Mouse (Mus musculus): ENCODE results near the gene Rtbdn. TPM values are rescaled to one million over a fixed set of nuclear protein-coding genes. Genes with fewer than 3 reads are reported as not detected.

Gene Rtbdn
- polyA plus RNA-seq, 1 experiment = not detected

DNA sequence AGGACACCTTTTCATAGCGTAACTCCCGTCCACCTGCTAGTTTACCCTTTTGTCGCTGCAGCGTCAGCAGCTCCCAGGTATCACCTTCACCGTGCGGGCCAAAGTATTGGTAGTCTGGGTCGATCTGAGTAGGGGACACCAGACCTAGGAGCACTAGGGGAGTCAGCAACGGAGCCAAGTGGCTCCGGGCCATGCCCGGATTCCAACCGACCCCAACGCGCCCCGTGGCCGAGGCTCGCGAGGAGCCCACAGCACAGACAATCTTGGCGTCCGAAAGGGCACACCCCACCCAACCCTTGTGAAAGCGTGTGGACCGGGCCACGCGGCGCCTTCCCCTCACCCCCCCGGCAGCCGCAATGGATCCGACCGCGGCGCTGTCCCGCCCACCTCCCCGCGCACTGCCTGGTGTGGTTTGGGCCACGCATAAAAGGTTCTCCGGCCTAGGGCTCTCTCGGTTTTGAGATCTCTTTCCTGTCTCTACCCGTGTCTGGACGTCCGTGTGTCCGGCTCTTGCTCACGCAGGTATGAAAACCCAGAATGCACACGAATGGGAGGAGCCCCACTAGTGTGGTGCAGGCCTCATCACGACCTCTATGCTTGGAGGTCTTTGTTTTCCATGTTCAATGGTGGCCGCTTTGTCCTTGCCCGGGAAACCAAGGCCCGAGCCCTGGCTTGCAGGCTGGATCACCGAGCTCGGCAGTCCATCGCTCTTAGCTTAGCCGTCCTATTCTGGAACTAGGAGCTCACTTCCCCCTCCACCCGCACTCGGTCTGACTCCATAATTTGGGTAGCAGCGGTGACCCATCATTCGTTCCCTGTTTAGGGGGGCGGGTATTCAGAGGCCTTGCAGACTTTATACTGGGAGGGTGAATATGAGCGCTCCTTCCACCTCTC is 22.7 kb downstream of the Rtbdn start, which contains the start of the genes Gm49661, Prdx2 and Rnaseh2a:
Gm49661 (minus strand) TSS at position 193 of the 894 bp plus-strand sequence.
Prdx2 (plus strand) TSS at position 347 of the 894 bp plus-strand sequence.
Rnaseh2a (minus strand) TSS at position 527 of the 894 bp plus-strand sequence.
- no peak for TF ChIP-seq GATA1 (IDR thresholded peaks at IDR 0.05; ENCODE audit: low read length)

DNA sequence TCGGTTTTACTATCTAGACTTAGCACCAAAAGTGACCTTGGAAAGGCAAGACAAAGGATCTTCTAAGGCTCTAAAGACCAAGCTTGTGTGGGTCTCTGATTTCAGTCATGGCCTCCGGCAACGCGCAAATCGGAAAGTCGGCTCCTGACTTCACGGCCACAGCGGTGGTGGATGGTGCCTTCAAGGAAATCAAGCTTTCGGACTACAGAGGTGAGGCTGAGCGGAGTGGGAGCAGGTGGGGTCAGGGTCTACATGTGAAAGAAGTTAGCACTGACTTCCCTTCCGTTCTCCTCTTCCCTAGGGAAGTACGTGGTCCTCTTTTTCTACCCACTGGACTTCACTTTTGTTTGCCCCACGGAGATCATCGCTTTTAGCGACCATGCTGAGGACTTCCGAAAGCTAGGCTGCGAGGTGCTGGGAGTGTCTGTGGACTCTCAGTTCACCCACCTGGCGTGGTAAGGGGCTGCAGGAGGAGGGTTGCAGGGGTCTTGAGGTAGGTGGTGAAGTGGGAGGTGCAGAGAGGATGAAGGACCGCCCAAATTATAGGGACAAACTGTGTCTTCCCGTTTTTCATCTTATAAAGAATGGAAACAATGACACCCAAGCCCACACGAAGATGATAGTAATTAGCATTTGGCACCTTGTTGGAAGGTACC is 23.5 kb downstream of the Rtbdn start:
- TF ChIP-seq GATA1 (IDR thresholded peaks at IDR 0.05; ENCODE audit: low read length) = no peak

DNA sequence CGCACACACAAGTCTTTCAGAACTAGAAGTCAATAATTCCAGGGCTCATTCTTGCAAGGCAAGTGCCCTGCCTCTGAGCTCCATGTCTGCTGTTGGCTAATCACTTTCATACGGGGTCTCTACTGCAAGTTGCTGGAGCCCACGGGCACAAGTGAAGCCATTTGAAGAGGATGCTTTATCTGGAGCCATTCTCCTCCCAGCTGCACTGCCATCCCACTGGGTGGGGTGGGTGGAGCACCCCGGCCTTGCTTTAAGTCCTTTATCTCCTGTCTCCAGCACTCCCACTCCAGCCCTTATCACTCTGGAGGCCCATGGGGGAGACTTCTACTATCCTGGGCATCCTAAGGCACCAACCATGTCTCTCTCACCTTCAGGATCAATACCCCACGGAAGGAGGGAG is 24.1 kb downstream of the Rtbdn start:
- TF ChIP-seq GATA1 (IDR thresholded peaks at IDR 0.05; ENCODE audit: low read length) = peak; percentile 87

DNA sequence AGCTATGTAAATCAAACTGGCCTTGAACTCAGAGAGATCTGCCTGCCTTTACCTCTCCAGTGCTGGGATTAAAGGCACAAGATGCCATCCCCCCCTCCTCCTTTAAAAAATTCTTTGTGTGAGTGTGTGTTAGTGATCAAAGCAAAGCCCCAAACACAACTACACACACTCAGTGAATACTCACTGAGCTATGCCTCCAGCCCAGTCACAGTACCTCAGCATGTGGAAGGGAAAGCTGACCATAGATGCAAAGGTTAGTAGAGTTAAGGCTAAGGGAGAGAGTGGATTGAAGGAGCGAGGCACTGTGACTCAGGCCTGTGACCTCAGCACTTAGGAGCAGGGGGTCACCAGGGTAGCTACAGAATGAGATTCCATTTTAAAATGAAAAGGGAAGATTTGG is 26.3 kb downstream of the Rtbdn start:
- TF ChIP-seq GATA1 (IDR thresholded peaks at IDR 0.05; ENCODE audit: low read length) = no peak

DNA sequence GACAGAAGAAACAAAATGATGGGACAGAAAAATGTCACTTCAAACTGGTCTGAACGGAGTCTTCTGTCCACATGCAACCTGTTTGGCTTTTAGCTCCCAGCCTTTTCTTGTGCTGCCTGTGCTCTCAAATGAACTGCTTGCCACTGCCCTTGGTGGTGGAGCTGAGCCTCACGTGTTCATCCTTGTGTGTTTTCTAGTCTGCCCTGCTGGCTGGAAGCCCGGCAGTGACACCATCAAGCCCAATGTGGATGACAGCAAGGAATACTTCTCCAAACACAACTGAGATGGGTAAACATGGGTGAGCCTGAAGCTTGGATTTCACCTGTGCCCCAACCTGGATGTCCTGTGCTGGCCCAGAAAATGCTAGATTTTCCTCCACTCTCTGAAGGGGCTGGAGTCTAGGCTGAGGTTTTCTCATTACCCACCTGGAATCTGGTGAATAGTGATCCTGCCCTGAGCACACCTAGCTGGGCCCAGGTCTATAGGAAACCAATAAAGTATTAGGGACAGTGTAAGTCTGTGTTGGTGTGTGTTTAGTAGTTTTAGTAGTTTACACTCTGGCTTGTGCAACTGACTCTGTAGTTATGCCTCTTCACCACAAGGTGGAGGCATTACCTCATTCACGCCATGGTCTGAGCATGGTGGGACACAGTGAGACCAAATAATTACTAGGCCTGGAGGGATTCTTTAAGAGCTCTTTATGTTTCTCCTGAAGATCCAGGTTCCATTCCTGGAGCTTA is 27.2 kb downstream of the Rtbdn start:
- no peak for TF ChIP-seq GATA1 (IDR thresholded peaks at IDR 0.05; ENCODE audit: low read length)

DNA sequence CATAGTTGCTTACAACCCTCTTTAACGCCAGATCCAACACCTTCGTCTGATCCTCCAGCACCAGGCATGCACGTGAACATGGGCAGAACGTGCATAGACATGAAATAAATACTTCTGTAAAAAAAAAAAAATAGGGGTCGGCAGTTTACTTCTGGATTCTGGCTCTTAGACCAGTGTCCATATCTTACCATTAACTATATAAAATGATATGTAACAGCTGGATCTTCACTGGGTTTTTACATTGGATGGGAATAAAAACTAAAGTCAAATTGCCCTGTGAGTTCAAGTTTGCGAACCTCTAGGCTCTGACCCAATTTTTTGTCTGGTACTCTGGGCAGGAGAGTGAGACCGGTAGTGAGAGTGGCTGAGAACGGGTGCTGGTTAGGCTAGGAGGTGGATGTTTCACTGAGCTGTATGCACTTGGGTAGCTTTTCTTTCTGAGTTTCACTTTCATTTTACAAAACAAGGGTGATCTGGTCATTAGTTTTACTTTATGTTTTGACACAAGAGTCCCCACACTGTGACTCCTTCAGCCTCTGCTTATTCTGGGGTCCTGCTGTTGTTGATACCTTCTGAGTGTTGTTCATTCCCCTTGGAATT is 27.9 kb downstream of the Rtbdn start:
- TF ChIP-seq GATA1 (IDR thresholded peaks at IDR 0.05; ENCODE audit: low read length) = no peak

DNA sequence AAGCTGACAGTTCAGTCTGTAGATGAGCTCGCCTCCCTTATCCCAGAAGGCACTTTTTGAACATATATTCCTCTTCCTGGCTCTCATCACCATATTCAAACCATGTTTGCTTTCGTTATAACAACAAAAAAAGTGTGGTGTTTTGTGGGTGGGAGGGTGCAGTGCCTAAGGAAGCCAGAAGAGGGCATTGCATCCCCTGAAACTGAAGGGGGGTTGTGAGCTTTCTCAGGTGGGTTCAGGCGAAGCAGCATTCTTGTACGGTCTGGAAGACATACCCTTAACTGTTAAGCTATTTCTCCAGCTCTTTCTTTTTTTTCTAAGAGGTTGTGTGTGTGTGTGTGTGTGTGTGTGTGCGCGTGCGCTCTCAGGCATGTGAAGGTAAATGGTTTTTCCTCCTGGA is 28.6 kb downstream of the Rtbdn start:
- TF ChIP-seq GATA1 (IDR thresholded peaks at IDR 0.05; ENCODE audit: low read length) = no peak

DNA sequence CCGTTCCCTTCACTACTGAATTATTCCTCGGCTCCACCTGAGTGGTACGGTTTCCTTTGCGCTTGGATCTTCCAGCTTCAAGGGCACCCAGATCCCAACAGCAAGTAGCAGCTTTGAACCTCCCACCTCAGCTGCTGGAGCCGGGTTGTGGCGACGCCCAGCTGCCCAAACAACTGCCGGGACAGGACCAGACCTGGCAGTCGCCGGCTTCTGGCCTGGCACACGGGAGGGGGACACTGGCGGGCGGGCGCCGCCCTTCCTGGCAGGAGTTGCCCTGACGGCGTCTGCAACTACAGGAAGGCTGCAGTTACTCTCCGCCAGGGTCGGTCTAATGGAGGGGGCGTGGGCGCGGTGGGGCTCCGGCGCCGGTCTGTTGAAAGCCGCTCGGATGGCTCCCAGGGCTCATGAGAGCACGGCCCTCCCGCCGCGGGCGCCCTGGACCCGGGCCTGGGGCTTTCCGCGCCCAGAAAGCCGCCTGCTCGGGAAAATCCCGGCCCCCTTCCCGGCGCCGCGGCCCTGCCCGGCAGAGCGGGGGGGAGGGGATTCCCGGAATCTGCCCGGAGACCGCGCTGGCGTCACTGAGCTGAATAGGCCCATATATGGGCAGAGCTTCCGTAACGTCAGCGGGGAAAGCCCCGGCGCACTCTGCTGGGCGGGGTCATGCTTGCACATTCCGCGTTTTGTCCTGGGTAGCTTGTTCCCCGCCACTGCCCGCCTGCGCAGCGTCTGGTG is 29.4 kb downstream of the Rtbdn start:
- TF ChIP-seq GATA1 (IDR thresholded peaks at IDR 0.05; ENCODE audit: low read length) = no peak

DNA sequence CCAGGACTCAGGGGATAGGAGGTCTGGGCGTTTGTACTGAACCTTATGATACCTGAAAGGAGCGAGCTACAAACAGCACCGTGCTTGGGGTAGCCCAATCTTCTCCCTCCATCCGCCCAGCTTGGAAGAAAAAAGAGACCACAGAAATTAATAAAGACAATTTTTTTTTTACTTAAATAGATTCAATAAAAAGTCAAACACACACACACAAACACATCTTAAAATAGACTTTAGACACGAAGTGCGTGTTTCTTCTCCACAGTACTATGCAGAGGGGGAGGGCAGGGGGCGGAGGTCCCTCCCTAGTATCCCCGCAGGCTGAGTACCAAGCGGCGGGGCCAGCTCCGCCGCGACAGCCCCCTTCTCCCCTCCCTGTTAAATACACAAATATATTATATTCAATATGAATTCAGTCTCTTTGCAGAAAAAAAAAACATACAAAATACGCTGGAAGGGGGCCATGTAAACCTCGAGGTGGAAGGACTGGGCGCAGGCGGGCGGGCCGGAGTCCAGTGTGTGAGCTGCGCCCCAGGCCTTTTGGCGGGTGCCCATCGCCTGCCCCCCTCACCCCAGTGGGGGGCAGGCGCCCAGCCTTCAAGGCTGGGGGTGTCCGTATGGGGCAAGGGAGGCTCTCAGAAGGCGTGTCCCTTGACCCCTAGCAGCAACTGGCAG is 30.1 kb downstream of the Rtbdn start:
- no peak for TF ChIP-seq GATA1 (IDR thresholded peaks at IDR 0.05; ENCODE audit: low read length)

DNA sequence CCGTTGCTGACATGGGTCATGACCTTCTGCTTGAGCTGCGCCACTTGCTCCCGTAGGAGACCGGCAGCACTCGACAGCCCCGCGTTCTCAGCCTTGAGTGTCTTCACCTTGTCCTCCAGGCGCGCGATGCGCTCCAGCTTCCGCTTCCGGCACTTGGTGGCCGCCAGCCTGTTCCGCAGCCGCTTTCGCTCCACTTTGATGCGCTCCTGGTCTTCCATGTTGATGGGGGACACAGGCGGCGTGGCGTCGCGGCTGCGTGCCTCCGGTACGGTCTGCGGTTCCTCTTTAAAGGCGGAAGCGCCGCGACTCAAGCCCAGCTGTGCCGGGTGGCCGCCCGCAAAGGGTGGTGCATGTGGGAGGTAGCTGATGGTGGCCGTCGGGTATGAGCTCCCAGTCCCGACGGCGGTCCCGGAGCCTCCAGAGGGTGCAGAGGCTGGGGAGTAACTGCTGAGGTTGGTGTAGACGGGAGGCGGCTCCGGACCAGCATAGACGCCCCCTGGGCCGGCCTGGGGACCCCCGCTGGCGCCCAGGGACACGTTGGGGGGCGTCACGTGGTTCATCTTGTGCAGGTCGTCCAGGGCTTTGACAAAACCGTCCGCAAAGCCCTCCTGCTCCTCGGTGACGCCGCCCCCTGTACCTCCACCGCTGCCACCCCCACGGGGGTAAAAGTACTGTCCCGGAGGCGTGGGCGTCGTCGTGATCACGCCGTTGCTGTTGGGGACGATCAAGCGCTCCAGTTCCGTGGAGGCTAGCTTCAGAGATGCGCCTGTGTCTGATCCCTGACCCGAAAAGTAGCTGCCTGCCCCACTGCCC is 30.9 kb downstream of the Rtbdn start:
- no peak for TF ChIP-seq GATA1 (IDR thresholded peaks at IDR 0.05; ENCODE audit: low read length)

DNA sequence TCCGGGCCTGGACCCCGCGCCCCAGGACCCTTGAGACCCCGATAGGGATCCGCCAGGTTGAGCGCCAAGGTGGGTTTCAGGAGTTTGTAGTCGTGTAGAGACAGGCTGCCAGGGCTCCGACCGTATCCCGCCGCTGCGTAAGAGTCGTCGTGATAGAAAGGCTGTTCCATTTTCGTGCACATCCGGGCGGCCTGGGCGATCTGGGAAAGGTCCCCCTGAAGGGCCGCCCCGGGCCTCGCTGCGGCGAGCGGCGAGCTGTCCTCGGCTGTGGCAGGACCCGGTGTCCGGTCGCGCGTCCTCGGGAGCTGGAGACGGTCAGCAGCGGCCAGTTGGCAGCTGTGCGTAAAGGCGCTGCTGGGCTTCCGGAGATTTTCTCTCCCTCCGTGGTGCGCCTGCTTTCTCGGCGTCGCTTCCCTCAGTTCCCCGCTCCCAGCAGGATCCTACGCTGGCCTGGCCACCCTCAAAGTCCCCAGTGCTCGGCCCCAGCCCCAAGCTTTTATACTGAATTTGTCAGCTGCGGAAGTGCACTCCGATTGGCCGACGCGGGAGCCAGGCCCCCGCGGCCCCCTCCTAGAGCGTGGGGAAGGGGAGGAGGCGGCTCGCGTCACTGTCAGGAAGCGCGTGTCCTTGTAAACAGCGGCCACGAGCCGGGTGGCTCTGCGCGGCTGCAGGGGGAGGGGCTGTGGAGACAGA is 31.6 kb downstream of the Rtbdn start, which contains the start of gene Junb:
Junb (minus strand) TSS at position 471 of the 693 bp plus-strand sequence.
- TF ChIP-seq GATA1 (IDR thresholded peaks at IDR 0.05; ENCODE audit: low read length) = no peak

DNA sequence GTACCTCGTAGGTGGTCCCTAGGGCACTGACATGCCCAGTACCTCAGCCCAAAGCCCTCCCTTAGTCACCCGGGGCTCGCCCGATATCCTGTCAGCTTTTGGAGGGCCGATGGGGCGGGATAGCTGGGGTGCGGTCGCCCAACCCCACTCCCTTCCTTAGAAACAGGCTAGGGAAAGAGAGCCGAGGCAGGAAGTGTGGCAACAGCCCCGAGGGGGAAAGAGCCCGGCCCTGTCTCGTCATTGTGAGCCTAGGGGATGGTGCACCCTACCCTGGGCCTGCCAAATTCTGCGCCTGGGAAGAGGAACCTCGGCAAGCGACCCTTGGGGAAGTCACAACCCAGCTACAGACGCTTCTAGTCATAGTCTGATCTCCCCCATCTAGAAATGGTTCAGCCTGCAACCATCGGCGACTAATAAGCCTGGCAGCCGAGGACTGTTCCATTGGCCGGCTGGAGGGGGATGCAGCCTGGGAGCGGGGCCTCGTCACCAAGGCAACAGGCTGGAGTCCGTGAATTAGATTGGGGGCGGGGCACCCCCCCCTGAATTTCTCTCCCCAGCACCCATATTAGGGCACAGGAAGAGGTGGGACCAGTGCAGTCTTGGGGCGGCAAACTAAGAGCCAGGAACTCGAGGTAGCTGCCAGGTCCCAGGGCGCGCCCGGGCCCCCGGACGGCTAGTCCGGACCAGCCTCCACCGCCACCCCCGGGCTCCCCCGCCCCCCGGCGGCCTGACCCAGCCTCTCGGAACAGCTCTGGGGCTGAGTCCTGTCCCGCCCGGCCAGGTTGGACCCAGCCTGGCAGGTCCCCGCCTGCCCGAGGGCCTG is 33.0 kb downstream of the Rtbdn start:
- no peak for TF ChIP-seq GATA1 (IDR thresholded peaks at IDR 0.05; ENCODE audit: low read length)
